Mouse (Mus musculus) CD4-positive, CD25-positive, alpha-beta regulatory T cell, adult 2 months (primary cell): Measurements from ENCODE around the gene Fbxl12.
"Not testable (repeated sequence)": the region's sequence is repeated elsewhere in the genome, so short reads cannot be mapped to it uniquely, and the experiment has no call there.

Experiments used
- DNase-seq: peaks from one replicate; pipeline ENCODE4 v3.0.0-alpha.2; 2012; ENCODE audit warnings: low read depth, low spot score

Fbxl12 gene

GRCm38 (mm10) chr9:20652260-20652658 lies 7.7 kb upstream of the Fbxl12 start:
- DNase-seq: no peak

DNA sequence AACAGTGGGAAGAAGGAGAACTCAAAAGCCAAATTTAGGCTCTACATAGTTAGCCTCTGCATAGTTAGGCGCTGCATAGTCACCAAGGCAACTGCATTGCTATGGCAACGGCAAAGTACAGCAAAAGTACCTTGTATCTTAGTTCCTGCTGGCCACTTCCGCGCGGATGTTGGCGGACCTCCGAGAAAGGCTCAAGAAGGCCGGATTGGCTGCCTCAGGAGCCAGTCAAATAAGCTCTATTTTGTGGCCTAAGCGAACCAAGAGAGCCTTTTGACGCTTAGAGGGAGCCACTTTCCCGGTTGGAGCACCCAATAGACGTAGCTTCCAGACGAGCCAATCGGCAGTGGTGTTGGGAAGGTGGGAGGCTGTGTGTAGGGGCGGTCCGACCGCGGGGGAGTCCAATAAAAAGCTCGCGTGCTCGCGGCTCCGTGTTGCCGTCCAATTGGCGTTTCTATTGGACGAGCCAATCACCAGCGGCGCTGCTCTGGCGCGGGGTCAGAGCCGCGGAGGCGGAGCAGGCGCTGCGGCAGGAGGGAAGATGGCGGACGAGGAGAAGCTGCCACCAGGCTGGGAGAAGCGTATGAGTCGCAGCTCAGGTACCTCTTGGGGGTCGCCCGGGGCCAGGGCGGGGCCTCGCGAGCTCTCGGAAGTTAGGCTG lies 7.2 kb upstream of the Fbxl12 start, which contains the start of gene Pin1:
Pin1 (plus strand) TSS at position 494 of the 658 bp plus-strand sequence.
- DNase-seq: peak; percentile 98

DNA sequence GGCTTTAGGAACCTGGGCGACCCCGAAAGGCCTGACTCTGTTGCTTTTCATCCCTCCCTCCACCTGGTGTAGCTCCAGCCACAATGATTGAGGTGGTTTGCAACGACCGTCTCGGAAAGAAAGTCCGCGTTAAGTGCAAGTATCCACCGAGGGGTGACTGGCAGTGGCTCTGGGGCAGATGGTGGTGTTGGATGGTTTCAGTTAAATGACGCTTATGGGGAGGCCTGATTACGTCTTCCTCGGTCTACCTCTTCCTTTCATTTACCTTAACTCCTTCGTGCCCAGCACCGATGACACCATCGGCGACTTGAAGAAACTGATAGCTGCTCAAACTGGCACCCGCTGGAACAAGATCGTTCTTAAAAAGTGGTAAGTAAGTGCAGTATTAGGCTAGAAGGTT lies 554 bp upstream of the Fbxl12 start:
- peak; percentile 79 for DNase-seq

DNA sequence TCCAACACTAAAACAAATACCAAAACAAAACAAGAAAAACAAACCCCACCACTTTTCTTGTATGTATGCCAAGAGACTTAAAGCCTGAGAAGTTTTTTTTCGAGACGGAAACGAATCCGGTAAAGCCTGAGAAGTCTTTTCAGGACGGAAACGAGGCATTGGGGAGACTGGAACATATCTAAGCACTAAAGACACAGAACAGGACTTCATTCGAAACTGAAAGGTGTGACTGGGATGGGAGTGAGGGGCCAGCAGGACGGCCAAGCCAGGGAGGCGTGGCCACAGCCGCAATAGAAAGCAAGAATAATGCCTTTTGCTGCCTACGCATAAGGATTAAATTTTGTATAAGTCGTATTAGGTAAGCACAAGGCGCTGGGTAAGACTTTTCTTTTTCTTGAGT lies 786 bp downstream of the Fbxl12 start:
- DNase-seq: peak; percentile 51

DNA sequence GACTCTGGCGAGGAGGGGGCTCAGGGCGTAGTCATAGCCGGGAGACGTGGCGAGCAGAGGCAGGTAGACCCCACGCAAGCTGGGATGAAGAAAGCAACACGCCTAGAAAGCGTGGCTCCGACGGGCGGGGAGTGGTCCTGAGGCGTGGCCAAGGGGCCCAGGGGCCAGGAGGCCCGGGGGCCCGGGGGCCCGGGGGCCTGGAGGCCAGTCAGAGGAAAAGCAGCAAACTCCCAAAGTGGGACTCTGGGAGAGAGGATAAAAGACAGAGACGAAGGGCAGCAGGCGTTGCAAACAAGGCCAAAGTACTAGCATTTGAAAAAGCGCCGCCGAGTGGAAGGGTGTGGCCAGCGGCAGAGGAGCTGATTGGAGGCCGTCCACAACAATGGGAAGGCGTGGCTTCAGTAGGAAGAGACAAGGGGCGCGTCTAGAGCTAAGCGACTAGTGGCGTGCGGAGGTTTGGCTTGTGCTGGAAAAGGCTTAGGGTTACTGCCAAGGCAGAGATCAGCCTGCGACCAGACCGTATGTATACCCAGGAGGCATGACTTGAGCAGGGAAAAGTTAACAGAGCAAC lies 1.6 kb downstream of the Fbxl12 start:
- DNase-seq: peak; percentile 93

- peak; percentile 70 for DNase-seq
Measured at GRCm38 (mm10) chr9:20642101-20642895, 2.3 kb downstream of the Fbxl12 start, which contains the start of gene Ubl5. Ubl5 (plus strand) TSS chr9:20642878.

GRCm38 (mm10) chr9:20641501-20641900 lies 3.1 kb downstream of the Fbxl12 start:
- no peak for DNase-seq

GRCm38 (mm10) chr9:20639486-20639885 lies 5.1 kb downstream of the Fbxl12 start:
- no peak for DNase-seq

DNA sequence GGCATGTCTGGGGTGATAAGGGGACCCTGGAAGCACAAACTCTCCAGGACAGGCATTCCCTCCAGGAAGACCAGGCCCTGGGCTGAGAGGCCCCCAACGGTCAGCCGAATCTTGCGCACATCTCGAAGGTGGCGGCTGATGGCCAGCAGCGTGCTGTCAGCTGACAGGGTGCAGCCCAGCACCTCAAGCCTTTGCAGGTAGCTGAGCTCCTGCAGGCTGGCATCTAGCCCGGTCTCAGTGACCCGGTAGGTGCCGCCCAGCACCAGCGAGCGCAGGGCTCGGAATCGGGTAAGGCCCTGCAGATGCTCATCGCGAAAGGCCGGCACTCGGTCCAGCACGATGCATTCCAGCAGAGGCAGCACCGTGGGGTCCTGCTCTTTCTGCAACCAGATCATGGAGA lies 6.0 kb downstream of the Fbxl12 start:
- no peak for DNase-seq

DNA sequence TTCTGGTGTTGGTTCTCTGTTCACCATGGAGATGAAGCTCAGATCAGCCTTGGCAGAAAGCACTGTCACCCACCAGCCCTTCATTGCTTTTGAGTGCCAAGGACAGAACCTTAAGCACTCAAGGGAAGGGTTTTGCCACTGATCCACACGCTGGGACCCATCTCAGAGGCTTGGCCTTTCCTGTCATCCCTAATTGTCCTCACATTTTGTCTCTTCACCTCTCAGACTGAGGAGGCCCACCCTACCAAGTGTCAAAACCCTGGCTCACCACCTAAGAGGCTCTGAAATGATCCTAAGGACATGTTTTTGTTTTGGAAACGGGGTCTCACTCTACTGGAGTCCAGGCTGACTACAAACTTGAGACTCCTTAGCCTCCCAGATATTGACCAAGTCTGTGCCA lies 7.8 kb downstream of the Fbxl12 start:
- no peak for DNase-seq

DNA sequence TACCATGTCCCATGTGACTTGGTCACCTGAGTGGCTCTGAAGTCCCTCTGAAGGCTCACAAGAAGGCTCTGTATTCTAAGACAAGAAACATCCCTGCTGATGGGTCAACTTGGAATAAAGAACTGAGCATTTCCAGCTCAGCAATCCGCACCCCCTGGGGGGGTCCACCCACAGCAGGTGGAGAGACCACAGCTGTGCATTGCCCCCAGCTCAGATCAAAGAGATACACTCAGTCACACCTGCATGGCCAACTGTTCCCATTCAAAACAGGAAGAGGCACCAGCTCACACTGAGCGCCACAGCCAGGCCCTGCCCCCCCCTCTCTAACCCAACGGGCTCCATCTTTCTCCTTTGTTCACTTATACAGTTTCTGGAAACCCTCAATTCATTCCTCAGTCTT lies 8.3 kb downstream of the Fbxl12 start:
- peak; percentile 39 for DNase-seq

DNA sequence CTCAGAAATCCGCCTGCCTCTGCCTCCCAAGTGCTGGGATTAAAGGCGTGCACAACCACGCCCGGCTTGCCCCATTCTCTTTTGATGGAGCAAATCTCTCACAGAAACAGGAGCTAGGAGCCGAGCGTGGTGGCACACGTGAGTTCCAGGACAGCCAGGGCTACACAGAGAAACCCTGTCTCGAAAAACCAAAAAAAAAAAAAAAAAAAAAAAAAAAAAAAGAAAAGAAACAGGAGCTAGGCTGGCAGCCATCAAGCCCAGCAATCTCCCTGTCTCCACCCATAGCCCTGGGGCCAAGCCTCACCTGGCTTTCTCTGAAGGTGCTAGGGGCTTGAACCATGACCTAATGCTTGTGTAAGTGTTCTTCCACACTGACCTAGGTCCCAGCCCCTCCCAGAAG lies 8.9 kb downstream of the Fbxl12 start:
- not testable (repeated sequence) for DNase-seq

DNA sequence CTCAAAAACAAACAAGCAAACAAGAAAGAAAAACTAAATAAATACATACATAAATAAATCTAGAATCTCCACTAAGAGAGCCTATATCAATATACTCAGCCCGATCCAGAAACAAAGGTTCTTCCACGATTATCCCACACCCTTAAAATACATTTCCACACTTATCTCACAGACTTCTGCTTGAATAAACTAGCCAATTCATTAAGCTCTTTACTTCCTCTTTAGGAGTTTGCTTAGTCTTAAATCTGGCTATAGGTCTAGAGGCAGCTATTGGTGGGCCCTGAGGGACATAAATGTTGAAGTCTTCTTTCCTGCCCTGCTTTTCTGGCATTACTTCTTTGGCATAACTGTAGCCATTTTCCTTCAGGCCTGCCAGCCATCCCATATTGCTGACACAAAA lies 13.2 kb downstream of the Fbxl12 start:
- no peak for DNase-seq

- no peak for DNase-seq
Measured at GRCm38 (mm10) chr9:20616685-20617084, 27.9 kb downstream of the Fbxl12 start.

DNA sequence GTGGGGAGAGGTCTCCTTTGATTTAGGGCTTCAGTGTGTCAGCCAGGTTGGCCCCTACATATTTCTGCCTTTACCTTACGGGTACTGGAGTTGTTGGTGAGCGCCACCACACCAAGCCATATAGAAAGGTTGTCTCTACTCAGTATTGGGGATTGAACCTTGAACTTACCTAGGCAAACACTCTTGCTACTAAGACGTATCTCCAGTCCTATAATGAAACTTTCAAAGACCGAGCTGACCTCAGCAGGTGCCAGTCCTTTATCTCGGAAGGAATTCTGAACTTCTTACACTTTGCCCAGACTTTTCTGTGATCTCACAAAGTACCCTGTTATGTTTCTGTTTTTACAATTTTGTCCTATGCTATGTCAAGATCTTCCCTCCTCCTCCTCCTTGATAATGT lies 32.6 kb downstream of the Fbxl12 start:
- DNase-seq: no peak

GRCm38 (mm10) chr9:20609831-20610464 lies 34.6 kb downstream of the Fbxl12 start:
- peak; percentile 26 for DNase-seq

DNA sequence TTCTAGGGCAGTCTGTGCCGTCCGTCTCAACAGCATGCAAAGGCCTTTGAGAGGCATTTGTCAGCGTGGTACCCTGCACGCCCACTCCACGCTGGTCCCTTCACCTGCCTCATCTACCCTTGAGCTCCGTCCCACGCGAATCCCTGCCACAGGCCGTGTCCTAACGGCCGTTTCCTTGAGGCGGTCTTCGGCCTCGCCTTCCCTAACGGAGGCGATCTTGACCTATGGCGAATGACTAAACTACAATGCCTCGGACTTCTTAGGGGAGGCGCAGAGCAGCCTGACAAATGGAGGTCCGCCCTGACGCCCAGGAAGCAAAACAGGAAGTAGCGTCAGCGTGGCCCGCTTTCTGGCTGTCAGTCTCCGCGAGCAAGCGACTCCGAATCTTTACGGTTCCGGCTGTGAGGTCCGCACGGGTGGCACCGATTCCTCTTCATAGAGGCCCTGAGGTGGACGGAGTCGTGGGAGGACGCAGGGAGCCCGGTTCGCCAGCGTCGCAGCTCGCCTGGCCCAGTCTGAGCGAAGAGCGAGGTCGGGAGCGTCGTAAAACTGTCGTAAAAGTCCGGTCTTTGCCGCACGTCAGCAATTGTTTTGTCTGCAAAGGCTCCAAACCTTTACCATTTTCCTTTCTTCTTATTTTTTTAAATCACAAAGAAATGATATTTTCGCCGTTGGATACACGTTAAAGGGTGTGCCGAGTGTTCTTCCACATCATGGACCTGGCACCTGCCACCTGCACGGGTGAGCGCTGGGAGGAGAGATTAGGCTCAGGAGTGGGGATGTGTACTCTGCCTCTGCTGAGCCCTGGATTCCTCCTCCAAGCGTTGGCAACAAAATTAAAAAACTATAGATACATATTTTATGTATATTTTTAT lies 37.2 kb downstream of the Fbxl12 start:
- DNase-seq: peak; percentile 94

DNA sequence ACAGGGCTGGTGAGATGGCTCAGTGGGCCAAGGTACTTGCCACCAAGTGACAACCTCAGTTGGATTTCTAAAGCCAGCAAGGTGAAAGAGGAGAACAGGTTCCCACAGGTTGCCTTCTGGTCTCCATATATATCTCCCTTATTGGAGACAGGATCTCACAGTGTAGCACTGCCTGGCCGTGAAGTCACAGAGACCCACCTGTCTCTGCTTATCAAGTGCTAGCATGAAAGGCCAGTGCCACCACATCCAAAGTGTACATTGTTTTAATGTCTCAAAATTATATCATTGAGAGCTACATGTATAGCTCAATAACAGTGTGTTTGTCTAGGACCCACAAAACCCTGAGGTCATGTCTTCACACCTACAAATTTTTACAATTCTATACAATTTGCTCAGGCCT lies 38.3 kb downstream of the Fbxl12 start:
- DNase-seq: no peak

DNA sequence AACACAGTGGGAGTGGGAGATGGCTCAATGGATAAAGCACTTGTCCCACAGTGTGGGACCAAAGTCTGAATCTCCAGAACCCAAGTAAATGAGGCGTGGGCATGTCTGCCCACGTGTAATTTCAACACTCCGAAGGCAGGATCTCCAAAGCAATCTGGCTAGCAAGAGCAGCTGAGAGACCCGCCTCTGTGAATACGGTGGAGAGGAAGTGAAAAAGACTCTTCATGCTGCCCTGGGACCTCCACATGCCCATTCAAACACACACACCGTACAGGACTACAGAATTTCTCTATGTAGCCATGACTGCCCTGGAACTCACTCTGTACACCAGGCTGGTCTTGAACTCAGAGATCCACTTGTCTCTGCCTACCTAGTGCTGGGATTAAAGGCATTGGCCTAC lies 43.3 kb downstream of the Fbxl12 start:
- no peak for DNase-seq

DNA sequence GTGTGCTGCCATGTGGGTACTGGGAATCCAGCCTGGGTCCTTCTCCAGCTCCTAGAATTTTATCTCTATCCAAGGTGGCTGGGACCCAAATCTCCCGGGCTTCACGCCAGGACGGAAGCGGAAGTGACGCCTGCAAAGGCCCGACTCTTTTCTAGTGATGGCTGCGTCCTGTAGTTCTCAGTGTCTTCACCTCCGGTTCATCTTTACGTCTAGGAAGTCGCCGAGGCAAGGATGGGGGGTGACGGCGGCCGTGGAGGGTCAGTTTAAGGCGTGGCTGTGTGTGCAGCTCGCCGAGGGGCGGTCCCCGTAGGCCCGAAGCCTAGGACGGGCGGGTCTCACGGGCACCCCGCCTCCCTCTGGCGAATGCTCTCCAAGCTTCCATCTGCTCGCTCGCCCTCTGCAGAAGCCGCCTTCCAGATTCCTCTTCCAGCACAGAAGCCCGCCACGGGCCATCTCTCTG lies 63.4 kb downstream of the Fbxl12 start, which contains the start of gene Zfp846:
Zfp846 (plus strand) TSS at position 117 of the 460 bp plus-strand sequence.
- DNase-seq: peak; percentile 95

DNA sequence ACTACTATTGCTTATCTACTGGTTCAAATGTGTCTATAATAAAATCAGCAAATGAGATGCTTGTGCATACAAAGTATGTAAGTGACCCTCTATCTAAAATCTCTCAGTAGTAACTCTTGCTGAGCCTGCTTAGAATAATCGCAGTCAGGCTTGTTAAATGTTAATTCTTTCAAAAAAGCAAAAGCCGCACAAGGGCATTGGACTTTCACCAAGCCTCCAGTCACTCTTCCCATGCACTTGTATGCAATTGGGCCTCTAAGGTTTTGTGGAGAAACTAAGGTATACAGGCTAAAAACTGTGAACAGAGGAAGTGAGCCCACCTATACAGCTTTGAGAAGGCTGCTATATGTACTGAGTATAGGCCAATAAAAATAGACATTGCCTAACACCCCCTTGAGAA lies 68.0 kb downstream of the Fbxl12 start:
- no peak for DNase-seq
